Mouse (Mus musculus) gastrocnemius, adult 18-20 months (tissue): ENCODE data around the gene Lgr6. TPM values are rescaled to one million over a fixed set of nuclear protein-coding genes. Genes with fewer than 3 reads are reported as not detected.
A peak's percentile ranks its signal among the peaks of the same experiment; 100 is the strongest.

ENCODE experiments used
- DNase-seq: peaks from one replicate; pipeline ENCODE4 v3.0.0; 2021; ENCODE audit warnings: low spot score
- long read RNA-seq, 2 experiments: library from polyadenylated mRNA; stranded (forward); transcript quantifications; one replicate each; pipeline ENCODE4 v2.0.0; 2021
- total RNA-seq, 2 experiments: library from RNA; stranded (reverse); gene quantifications; 2 replicates each; pipeline ENCODE4 v1.2.3; 2021

The Lgr6 gene
- total RNA-seq = under 1 TPM; 0.11 to 0.57 TPM
- long read RNA-seq, experiment 1 = 0 reads
- long read RNA-seq, experiment 2 = 0 reads

DNA sequence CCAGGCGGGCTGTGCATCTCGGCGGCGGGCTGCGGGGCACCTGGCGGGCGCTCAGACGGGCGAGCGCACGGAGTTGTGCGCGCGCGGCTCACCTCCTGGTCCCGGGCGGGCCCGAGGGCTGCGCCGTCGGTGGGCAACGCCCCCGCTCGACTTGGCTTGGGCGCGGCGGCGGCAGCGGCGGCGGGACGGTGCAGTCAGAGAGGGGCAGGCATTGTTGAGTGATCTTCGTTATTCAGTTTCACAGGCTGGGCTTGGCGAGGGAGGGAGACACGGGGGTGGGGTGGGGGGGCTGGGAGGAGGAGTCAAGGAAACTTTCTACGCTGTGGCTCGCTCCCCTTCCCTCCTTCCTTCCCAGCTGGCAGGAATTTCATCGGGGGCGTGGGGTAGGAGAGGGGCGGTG, at the start of gene Lgr6:
Lgr6 (minus strand) TSS at position 153 of the 400 bp plus-strand sequence.
- DNase-seq = no peak

GRCm38 (mm10) chr1:135154411-135154959, 49.4 kb upstream of the Lgr6 start:
- peak; percentile 82 for DNase-seq

- no peak for DNase-seq
Measured at GRCm38 (mm10) chr1:135154011-135154410, 48.9 kb upstream of the Lgr6 start.

DNA sequence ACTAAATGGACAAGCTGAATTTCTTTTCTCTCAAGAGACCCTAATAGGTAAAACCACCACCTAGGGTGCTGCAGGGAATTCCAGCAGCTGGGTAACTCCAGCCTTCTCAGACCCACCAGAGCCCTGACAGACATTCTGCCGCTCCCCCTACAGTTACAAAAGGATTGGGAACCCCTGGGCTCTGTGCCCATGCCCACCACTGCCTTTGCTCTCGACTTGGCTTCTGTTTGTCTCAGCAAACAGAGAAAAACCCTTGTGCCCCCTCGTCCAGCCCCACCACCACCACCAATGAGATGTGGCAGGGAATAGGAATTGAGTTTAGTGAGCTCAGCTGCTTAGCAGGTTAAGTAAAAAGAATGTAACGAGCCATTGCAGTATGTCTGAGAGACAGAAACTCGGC, 43.9 kb upstream of the Lgr6 start:
- DNase-seq = no peak

- no peak for DNase-seq
Measured at GRCm38 (mm10) chr1:135148476-135148875, 43.4 kb upstream of the Lgr6 start.

DNA sequence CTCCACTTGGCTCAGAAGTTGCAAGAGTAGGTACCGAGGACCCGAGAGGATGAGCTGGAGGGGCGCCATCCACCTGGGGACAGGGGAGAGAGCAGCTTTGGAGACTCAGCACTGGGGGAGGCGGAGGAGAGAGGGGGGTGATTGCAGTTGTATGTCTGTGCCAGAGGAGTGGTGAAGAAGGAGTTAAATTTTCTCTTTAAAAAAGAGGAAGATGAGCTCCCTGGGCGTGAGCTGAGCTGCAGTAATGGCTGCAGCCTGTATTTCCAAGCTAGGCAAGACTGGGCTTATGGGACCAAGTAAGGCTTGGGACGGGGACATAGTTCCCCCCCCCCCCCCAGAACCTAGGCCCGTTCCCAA, 42.6 kb upstream of the Lgr6 start:
- DNase-seq = no peak

- peak; percentile 82 for DNase-seq
Measured at GRCm38 (mm10) chr1:135146946-135147701, 42.0 kb upstream of the Lgr6 start.

DNA sequence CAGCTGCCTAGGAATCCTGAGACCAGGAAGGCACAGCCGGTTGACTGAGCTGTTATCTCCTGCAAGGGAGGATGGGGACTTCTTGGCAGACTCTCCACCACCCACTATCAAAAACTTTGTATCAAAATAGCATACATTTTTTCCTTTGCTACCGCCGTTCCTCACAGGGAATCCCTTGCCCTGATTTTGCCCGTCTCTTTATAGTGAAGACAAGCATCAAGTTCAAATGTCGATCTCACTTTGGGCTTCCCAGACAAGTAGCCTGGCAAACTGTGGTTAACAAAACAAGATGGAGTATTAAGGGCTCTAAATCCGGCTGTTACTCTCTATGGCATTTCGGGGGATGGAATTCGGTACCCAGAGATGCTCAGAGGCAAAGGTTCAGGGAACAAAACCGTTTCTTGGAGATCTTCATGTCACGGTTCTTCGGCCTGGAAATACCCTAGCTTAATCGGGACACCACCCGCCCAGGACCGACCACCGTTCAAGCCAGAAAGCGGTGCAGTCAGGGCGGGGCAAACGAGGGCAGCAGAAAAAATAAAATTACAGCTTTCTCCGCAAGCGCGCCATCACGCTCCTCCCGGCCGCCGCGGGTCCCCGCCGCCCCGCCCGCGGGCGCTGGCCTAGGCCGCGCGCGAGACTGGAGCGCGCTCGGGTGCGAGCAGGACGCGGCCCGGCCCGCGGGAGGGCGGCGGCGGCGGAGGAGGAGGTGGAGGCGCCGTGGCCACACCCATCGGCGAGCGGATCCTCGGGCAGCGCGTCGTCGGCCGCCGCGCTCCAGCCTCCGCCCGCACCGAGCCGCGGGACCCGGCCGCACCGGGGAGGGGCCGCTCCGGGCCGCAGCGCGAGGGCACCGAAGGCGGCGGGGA, 41.2 kb upstream of the Lgr6 start, which contains the start of gene Arl8a:
Arl8a (plus strand) TSS at position 748 of the 869 bp plus-strand sequence.
- DNase-seq = peak; percentile 80

DNA sequence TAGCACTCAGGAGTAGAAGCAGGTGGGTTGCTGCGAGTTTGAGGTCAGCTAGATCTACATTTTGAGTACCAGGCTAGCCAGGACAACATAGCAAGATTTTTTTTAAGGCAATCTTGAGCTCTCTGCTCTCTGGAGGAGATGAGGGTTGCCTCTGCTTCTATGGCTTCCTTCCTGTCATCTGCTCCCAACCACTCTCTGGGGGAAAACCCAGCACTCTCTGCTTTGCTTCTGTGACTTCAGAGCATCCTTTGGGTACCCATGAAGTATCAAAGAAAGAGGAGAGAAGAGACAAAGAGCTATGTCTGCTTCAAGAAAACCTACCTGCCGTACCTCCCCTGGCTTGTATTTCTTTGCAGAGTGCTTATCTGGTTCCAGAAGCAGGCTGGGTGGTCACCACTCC, 38.9 kb upstream of the Lgr6 start:
- no peak for DNase-seq

DNA sequence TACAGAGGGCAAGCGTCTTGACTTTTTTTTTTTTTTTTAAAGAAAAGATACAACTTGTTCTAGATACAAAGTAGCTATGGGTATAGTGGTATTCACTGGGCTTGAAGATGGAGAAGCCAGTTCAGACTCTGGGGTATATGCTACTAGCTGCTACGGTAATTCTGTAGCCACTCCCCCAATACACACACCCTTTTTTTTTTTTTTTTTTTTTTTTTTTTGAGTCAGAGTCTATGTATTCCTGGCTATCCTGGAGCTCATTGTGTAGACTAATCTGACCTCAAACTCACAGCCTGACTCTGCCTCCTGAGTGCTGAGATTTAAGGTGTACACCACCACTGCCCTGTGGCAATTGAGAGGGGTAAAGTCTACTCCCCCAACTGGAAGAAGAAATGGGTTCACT, 37.4 kb upstream of the Lgr6 start:
- DNase-seq = no peak

DNA sequence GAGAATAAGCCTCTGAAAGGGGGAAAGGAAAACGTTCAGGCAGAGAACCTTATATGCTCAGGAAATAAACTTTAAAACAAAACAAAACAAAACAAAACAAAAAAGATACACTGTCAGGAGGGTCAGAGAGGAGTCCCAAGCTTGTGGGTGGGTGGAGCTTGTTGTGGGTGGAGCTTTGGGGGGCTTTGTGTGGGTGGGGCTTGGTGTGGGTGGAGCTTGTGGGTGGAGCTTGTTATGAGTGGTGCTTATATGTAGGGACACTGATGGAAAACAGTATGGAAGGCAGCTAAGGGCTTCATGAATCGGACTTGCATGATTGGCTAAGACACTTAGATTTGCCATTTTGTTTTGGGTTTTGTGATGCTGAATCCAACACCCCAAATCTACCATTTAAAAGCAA, 34.8 kb upstream of the Lgr6 start:
- no peak for DNase-seq

DNA sequence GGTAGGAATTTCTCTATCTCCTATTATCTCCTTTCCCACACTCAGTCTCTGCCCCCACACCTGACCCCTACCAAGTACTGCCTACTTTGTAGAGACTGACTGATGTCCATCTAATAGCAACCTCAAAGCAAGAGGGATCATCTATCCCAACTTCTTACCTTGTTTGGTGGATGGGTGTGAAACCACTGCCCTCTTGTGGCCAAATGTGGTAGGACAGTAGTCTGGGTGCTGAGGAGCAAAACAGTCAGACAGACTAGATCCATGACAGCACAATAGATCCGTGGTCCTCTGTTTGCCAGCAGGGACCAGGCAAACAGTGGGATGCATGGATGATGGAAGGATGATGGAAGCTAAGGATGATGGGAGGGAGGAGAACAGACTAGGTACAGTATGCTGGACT, 31.4 kb upstream of the Lgr6 start:
- peak; percentile 56 for DNase-seq

- DNase-seq = no peak
Measured at GRCm38 (mm10) chr1:135135111-135135787, 30.2 kb upstream of the Lgr6 start.

GRCm38 (mm10) chr1:135133678-135134435, 28.8 kb upstream of the Lgr6 start:
- no peak for DNase-seq

DNA sequence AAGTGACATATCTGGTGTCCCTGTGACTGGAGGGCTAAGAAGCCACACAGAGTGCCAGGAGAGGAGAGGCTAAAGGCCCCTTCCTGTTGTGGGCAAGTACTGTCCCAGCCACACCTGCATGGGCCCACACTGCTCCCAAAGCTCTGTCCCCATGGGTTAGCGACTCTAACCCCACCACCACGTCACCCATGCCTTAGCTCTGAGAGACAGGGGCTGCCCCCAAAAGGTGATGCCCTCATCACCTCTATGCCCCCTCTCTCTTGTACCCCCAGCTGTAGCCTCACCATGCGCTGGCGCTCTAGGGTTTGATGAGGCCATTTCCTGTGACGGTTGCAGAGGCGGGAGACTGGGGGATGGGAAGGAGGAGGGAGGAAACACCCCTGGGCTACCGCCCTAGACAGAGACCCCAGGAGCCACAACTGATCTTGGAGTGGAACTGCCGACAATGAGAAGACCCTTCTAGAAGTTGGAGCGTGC, 27.9 kb upstream of the Lgr6 start:
- DNase-seq = no peak

GRCm38 (mm10) chr1:135132473-135132872, 27.4 kb upstream of the Lgr6 start, which contains the start of gene Ptpn7:
Gene Ptpn7 (plus strand): TSS chr1:135132700.
- DNase-seq = peak; percentile 56

- DNase-seq = no peak
Measured at GRCm38 (mm10) chr1:135131560-135131959, 26.5 kb upstream of the Lgr6 start.

- no peak for DNase-seq
Measured at GRCm38 (mm10) chr1:135131034-135131433, 26.0 kb upstream of the Lgr6 start.

- no peak for DNase-seq
Measured at GRCm38 (mm10) chr1:135130376-135131018, 25.4 kb upstream of the Lgr6 start.

- no peak for DNase-seq
Measured at GRCm38 (mm10) chr1:135129543-135130183, 24.6 kb upstream of the Lgr6 start.
